Mouse (Mus musculus): ENCODE results near the gene Tbck. TPM values are rescaled to one million over a fixed set of nuclear protein-coding genes. Genes with fewer than 3 reads are reported as not detected.

Gene Tbck
- total RNA-seq, 2 experiments from 2014 or later = 30.0 to 32.0 TPM

GRCm38 (mm10) chr3:132812356-132812755 is 128.4 kb downstream of the Tbck start:
- H3K4me3 ChIP-seq = no peak overlapping the region
- no peak for TF ChIP-seq CTCF (IDR thresholded peaks at IDR 0.05)
- no peak overlapping the region for H3K27ac ChIP-seq
- DNase-seq (ENCODE audit: extremely low spot score in 1 of 2, low spot score in 2 of 2) = no peak
- intact Hi-C loops (cut with DNase I) = no loop called here

GRCm38 (mm10) chr3:132813147-132813546 is 129.2 kb downstream of the Tbck start:
- no peak for DNase-seq (ENCODE audit: extremely low spot score in 1 of 2, low spot score in 2 of 2)
- no peak for TF ChIP-seq CTCF (IDR thresholded peaks at IDR 0.05)
- intact Hi-C loops (cut with DNase I) = no loop called here
- Histone ChIP-seq H3K27ac (no peak overlapping the region), H3K4me3 (no peak overlapping the region)

DNA sequence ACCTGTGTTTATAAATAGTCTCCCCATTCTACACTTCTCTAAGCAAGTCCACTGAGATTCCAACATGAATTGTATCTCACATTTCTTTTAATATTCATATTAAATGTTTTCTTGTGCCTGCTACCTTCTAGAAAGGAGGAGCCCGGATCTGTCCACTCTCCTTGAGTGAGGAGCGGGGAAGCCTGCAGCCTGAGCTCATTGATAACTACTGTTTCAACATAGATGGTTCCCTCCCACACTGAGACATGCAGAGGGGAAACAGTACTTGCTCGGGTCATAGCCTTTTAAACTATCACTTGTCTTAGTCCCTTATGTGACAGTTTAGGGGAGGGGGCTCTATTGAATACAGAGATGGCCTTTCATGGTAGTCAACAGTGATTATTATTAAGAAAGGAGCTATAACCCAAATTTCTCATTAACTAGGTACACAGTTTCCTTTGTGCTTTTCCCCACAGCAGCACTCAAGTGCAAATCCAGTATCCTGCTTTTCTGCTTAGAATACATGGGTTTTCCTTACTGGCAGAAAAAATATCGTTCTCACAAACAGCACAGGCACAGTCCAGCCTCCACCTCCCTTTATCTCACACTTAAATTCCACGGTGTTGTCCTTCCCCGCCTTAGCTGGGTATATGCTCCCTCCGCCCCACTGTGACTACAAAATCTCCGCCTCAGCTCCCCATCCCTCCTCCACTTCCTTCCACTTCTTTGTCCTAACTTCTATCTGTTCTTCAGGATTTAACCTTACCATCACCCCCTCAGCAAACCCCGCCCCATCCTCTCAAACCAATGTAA is 130.0 kb downstream of the Tbck start:
- Histone ChIP-seq H3K4me3 (no peak overlapping the region), H3K27ac (no peak overlapping the region)
- TF ChIP-seq CTCF (IDR thresholded peaks at IDR 0.05) = no peak
- intact Hi-C loops (cut with DNase I) = no loop called here
- DNase-seq (ENCODE audit: extremely low spot score in 1 of 2, low spot score in 2 of 2) = no peak

DNA sequence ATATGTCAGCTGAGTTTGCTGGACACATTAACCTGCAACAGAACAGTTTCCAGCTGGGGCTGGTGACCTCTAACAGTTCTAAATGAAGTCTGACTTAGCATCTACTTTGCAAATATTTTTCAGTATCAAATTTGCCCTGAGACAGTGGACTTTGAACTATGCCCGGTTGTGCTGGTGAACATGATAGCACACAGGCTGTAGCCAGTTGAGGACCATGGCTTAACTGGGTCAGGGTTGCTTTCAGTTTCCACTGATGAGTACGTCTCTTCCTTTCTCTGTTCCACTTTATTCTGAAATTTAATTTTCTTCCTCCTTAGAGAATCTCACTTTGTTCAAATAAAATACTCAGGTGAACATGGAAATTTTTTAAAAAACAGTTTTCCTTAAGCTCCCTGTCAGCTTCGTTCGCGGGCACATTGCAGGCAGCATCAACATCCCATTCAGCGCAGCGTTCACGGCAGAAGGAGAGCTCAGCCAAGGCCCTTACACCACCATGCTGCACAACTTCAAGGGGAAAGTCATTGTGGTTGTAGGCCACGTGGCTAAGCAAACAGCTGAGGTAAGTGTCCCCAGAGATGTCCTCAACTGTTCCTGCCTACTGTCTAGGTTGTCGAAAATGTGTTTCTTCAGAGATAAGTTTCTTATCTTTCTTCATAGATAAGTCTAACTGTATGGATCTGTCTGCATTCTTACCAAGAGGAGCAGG is 131.0 kb downstream of the Tbck start:
- intact Hi-C loops (cut with DNase I) = no loop called here
- Histone ChIP-seq H3K4me3 (no peak overlapping the region), H3K27ac (no peak overlapping the region)
- no peak for DNase-seq (ENCODE audit: extremely low spot score in 1 of 2, low spot score in 2 of 2)
- no peak for TF ChIP-seq CTCF (IDR thresholded peaks at IDR 0.05)

- Histone ChIP-seq H3K27ac (no peak overlapping the region), H3K4me3 (no peak overlapping the region)
- no peak for TF ChIP-seq CTCF (IDR thresholded peaks at IDR 0.05)
- no peak for DNase-seq (ENCODE audit: extremely low spot score in 1 of 2, low spot score in 2 of 2)
- intact Hi-C loops (cut with DNase I) = no loop called here
These were observed 131.8 kb downstream of the Tbck start for GRCm38 (mm10) chr3:132815497-132816326.

GRCm38 (mm10) chr3:132819408-132819807 is 135.5 kb downstream of the Tbck start:
- no peak overlapping the region for H3K4me3 ChIP-seq
- no peak overlapping the region for H3K27ac ChIP-seq
- intact Hi-C loops (cut with DNase I) = no loop called here
- TF ChIP-seq CTCF (IDR thresholded peaks at IDR 0.05) = no peak
- no peak for DNase-seq (ENCODE audit: extremely low spot score in 1 of 2, low spot score in 2 of 2)

DNA sequence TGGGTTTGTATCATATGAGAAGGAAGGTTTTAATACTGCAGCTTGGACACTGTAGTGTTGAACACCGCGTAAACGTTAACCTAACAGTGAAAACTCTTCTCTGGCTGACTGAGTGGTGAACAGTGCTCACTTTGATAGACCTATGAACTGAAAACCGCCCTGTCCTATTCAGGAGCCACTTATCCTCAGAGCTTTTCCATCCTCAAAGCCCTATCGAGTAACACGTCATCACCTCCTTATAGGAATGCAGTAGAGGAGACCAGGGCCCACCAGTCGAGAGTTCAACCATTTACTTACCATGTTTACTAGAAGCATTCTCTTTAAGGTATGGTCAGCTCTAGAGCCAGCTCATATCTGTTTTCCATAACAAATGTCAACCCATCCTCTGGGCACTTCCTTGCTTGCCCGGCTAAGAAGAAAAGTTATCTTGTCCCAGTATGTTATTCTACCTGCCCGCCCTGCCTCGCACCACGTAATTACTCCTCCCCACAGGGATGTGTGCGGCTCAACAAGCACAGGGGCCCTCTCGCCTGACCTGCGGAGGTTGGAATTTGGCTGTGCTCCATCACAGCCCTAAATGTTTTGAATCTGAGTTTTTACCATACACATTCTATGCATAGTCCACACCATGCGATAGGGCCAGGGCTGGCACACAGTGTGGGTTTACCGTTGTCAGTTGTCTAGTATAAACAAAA is 147.4 kb downstream of the Tbck start:
- intact Hi-C loops (cut with DNase I) = no loop called here
- H3K4me3 ChIP-seq = no peak overlapping the region
- H3K27ac ChIP-seq = no peak overlapping the region
- no peak for DNase-seq (ENCODE audit: extremely low spot score in 1 of 2, low spot score in 2 of 2)
- no peak for TF ChIP-seq CTCF (IDR thresholded peaks at IDR 0.05)

DNA sequence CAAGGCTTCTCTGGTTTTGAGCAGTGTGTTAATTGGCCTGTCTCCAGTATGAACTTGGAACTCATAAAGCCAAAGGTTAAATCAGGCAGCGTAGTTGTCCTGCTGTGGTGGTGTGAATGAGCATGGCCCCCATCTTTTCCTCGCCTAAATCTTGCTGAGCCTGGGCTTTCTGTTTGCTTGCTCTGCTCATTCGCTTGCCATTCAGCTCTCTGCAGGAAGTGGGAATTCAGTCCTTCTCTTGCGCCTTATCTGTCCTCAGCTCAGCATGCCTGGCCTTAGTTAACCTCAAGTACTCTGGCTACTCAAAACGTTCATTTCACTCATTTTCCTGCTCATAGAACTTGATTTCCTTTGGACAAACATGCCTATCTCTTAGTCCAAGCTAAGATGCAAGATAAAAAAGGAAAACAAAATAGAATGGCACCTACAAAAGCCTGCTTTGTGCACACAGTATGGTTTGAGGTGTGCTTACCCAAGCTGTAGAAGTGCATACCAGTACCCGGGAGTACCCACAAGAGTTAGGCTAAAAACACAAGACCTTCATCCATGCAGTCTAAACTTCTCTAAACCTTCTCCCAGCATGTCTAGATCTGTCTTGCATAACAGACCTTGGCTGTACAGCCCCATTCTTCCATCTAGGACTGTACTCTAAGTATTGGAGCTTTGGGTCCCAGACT is 151.3 kb downstream of the Tbck start:
- no peak for TF ChIP-seq CTCF (IDR thresholded peaks at IDR 0.05)
- H3K4me3 ChIP-seq = no peak overlapping the region
- no peak for DNase-seq (ENCODE audit: extremely low spot score in 1 of 2, low spot score in 2 of 2)
- no peak overlapping the region for H3K27ac ChIP-seq
- intact Hi-C loops (cut with DNase I) = no loop called here

DNA sequence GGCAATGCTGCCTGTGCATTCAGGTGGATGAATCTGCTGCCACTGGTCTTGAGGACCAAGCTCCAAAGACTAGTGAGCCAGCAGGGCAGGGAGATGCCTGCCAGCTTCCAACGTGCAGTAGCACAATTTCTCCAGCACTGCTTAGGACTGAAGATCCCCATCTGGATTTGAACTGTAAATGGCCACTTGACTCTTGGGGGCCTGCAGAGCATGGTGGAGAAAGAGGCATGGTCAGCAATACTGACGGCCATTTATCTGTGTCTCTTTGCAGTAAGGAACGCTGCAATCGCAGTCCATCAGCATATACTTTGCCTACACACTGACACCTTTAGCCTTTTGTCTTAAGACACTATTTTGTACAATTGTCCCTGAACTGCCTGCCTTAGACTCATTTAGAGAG is 153.2 kb downstream of the Tbck start:
- TF ChIP-seq CTCF (IDR thresholded peaks at IDR 0.05) = no peak
- DNase-seq (ENCODE audit: extremely low spot score in 1 of 2, low spot score in 2 of 2) = no peak
- intact Hi-C loops (cut with DNase I) = no loop called here
- H3K4me3 ChIP-seq = no peak overlapping the region
- no peak overlapping the region for H3K27ac ChIP-seq

DNA sequence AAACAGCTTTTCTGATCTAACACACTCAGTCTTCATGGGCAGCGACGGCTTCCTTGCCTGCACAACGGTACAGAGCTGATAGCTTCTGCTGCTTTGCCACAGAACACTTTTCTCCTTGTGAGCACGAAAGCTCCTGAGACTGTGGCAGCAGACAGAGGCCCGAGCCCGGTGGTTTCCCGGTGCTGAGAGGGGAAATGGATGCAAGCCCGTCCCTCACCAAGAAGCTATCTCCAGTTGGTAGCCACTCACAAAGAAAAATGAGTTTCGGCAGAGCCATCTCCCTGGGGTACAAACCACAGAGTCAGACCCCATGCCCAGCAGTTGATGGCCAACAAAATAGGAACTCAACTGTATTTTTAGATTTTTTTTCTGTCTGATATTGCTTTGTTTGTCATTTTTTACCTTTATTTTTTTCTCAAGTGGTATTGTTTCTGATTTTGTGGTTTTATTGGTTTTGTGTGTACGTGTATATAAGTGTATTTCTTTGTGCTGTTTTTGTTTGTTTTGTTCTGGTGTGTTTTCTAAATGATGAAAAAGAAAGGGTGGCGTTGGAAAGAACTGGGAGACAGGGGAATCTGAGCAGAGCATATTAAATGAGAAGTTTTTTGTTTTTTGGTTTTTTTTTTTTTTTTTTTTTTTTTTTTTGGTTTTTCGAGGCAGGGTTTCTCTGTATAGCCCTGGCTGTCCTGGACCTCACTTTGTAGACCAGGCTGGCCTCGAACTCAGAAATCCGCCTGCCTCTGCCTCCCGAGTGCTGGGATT is 154.9 kb downstream of the Tbck start:
- DNase-seq (ENCODE audit: extremely low spot score in 1 of 2, low spot score in 2 of 2) = no peak
- H3K27ac ChIP-seq = no peak overlapping the region
- intact Hi-C loops (cut with DNase I) = no loop called here
- no peak overlapping the region for H3K4me3 ChIP-seq
- TF ChIP-seq CTCF (IDR thresholded peaks at IDR 0.05) = no peak
